Mouse (Mus musculus) c-Kit-negative CD71-positive TER-119-positive erythroid progenitor cells, embryonic 14.5 days (primary cell): ENCODE measurements at regions not wholly inside any gene's neighbourhood (a gene's known extent, or its start where the extent isn't known, plus 50 kb on each side); places are given as distances from the start of the nearest gene placed in this dataset.

ENCODE experiments used
- DNase-seq: peaks from one replicate; pipeline ENCODE4 v3.0.0-alpha.2; 2013; ENCODE audit warnings: low read depth, low spot score

DNA sequence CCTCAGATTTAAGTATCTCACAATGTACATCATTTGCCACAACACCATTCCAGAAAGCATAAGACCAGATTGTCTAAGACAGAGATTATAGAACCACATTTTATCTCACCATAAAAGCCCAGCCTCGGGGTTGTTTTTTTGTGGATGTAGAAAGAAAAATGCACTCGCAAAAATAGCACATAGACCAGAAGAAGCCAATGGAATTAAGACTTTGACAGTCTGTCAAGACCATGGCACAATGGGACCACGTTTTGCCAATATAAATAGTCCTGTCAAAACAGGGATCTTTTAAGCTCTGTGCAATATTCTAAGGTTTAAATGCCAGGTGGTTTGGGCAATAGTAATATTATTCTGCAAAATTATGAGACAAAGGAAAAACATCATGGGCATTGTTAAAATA, 547.3 kb downstream of the Adgrl2 start:
- DNase-seq, result no peak

DNA sequence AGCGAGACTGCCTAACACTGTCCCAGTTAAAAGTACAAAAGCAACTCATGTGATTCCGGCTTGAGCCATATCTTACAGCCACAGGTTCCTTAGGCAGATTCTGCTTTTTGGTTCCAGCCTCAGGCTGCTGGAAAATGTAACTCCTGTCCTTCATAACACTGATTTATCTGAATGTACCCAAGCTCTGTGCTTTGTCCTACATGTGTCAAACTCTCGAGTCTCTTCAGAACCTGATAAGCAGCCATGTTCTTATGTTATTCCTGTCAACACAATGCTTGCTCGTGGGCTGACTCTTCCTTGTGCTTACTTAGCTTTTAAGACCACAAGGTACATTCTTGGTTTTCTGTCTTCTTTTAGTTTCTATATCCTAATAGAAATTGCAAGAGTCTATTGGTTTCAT, 556.3 kb downstream of the Adgrl2 start:
- no peak for DNase-seq

DNA sequence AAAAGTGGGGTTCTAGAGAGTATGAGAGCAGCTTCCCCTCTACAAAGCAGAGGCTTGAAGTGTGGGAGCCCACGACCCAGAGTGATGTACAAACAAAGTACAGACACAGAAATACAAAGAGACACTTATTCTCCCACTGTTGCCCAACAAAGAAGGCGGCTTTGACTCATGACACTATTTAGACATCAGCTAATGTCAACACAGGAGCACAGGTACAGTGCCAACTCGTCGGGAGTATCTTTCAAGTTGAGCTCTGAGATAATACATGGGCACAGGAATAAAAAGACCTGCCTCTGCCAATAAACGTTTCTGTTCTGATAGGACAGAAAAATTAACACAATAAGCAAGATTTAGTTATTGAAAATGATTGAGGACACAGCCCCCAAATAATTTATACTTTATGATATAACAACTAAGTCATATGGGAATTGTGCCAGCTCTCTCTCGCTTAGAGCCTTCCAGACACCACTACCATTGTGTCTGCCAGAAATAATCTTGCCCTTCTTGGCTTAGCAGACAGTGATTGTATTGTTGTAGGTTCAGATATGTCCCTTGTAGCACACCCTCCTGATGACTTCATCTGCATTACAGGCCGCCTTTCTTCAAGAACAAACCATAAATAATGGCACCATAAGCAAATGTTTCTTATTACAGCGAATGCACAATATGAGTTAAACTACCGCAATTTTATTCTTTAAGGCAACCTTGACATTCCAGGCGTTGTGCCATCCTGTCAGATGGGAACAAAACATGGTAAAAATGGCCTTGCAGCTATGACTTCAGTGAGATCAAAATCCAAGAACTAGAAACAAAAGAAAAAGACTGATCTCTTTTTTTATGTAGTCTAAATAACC, 561.1 kb downstream of the Adgrl2 start:
- DNase-seq, result no peak

GRCm38 (mm10) chr3:148424089-148424488, 566.3 kb downstream of the Adgrl2 start:
- DNase-seq, result no peak

- no peak for DNase-seq
These were observed 567.0 kb downstream of the Adgrl2 start for GRCm38 (mm10) chr3:148423383-148423782.

DNA sequence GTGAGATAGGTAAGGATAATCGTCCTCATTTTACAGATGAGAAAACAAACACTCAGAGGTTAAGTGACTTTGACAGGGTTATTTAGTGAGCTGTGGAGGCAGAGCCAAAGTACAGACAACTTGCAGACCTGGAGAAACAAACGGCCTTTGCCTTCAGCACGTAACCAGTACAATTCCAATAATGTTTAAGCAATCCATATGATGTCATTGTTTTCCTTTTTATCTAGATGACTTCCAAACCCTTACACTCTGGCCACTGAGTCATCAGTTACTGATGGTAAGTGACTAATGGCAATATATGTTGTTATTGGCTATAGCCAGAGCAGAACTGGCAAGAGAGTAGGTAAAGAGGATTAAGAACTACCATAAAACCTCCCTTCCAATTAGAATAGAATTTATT, 567.6 kb downstream of the Adgrl2 start:
- no peak for DNase-seq

DNA sequence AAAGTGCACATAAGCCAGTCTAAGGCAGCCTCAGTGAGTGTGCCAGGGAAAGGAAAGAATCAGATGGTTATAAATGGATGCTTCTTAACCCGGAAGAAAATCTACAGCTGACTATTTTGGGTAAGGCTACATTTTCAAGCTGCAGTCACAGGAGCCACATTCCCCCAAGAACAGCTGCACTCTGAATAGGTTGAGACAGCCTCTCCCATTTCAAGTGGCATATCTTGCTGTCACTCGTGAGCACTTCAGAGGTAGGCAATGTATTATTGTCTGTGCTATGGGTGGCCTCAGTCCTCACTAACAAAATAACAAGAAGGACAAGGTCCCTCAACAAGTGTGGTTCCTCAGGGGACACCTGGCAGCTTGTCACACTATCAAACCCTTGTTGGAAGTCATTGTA, 568.1 kb downstream of the Adgrl2 start:
- DNase-seq, result no peak

- no peak for DNase-seq
These were observed 570.1 kb downstream of the Adgrl2 start for GRCm38 (mm10) chr3:148420303-148420702.

- DNase-seq, result no peak
These were observed 570.8 kb downstream of the Adgrl2 start for GRCm38 (mm10) chr3:148419462-148420074.

DNA sequence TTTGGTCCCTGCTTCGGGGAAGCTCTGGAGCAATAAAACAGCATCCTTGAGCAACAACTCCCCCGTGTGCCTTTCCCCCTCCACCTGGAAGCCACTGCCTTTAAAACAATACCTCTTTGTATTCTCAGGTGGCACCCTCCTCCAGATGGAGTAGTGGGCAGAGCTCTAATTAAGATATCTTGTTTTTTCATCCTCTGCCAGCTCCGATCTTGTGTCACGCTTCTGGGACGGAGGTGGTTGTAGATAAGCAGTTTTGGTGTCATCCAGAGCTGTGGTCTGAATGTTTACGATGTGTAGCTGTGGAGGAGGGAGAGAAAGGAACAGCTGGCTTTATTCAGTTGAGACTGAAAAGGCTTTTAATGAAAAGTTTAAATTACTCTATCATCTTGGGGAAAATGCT, 572.3 kb downstream of the Adgrl2 start:
- no peak for DNase-seq

DNA sequence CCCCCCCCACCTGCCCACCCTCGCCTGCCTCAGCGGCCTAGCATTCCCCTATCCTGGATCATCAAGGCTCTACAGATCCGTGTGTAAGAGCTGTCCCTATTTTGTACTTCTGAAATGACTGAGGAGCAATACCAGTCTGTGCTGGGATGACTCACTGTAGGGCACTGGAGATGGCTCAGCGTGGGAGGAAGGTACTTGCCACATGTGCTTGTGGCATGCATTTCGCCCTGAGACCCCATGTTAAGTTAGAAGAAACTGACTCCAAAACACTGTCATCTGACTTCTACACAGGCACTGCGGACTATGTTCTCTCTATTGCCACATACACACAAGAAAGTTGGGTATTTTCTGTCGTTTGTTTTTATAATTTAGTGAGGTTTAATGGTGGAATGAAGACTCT, 574.9 kb downstream of the Adgrl2 start:
- DNase-seq, result no peak

DNA sequence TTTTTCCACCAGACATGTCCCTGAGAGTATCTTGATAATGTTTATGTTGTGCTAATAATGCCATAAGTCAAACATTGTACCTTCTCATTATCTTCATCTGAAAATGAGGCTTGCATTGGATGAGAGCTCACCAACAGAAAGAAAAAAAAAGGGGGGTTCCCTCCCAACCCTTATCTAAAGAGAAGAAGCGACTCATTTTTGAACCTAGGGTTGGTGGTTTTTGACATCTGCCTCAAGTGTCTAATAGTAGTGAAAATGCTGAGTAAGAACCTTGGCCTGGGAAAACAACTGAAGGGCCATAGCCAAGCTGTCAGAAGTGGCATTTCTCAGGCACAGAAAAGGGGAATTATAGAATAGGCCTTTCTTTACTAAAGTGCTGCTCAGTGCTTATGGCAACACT, 577.3 kb downstream of the Adgrl2 start:
- no peak for DNase-seq

GRCm38 (mm10) chr3:148412191-148412590, 578.2 kb downstream of the Adgrl2 start:
- no peak for DNase-seq

DNA sequence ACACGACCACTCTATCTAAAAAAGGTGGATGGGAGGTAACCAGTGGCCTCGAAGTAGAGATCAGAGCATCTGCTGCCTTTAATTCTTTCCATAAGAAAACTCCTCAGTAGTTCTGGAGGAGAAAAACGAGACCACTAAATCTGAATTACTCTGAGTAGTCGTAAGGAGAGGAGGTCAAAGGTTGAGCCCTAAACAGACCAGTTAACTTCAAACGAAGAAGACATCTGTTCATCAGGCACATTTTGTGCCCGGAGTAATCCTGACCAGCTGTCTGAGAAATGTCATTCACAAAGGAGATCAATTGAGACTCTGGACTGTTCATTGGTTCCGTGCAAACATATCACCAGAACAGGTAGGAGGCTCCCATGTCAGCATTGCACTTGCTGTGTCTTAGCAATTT, 592.0 kb downstream of the Adgrl2 start:
- no peak for DNase-seq

DNA sequence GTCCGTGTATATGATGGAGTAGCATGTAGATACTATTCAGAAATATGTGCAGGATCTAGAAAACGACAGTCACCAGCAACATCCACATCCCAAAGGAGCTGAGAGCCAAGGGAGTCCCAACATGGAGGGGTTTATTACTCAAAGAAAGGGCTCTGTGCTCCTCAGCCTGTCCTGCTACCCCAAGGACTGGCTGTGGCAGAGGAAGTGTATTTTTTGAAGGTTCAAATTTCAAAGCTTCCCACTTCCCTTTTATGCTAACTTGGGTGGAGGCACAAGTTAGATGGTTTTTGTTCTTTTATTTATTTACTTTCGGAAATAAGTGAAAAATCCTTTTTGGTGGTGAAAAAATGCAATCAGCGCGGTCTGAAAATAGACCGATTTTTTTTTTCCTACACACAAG, 602.8 kb downstream of the Adgrl2 start:
- DNase-seq, result no peak

GRCm38 (mm10) chr3:148385712-148386111, 604.6 kb downstream of the Adgrl2 start:
- no peak for DNase-seq

DNA sequence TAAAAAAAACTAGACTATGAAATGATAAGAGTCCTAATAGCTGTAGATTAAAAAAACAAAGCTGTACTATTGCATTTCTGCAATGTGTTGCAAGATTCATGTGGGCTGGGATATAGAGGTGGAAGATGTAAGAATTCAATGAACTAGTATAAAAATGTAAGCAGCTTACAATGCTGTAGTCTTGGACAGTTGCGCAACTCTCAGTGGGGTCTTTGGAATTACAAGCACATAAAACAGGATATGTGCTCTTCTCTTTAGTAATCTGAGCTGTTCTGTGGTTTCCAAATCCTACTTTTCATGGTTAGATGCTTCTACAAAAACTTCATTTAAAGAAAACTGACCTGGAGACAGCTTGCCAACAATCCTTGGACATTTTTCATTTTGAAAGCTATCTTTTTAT, 609.3 kb downstream of the Adgrl2 start:
- no peak for DNase-seq

GRCm38 (mm10) chr3:148363331-148363730, 627.0 kb downstream of the Adgrl2 start:
- DNase-seq, result no peak

DNA sequence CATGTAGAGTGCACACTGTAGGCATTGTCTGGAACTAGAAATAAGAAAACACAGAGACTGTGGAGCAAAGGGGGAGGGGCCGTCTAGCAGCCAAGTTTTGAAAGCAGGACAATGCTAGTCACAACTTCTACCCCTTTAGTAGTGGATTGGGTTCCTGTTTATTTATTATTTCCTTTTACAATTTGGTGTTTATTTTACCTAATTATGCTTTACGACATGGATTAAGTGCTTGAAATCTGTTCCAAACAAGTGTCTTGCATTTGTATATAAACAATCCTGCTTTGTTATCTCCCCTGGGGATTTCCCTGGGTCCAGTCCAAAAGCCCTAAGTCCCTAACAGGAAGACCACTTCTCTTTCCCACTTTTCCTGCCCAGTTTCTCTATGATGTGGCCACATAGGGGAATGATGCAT, 627.9 kb downstream of the Adgrl2 start:
- no peak for DNase-seq

- DNase-seq, result no peak
These were observed 646.6 kb downstream of the Adgrl2 start for GRCm38 (mm10) chr3:148343633-148344361.

- no peak for DNase-seq
These were observed 647.1 kb downstream of the Adgrl2 start for GRCm38 (mm10) chr3:148343256-148343632.

DNA sequence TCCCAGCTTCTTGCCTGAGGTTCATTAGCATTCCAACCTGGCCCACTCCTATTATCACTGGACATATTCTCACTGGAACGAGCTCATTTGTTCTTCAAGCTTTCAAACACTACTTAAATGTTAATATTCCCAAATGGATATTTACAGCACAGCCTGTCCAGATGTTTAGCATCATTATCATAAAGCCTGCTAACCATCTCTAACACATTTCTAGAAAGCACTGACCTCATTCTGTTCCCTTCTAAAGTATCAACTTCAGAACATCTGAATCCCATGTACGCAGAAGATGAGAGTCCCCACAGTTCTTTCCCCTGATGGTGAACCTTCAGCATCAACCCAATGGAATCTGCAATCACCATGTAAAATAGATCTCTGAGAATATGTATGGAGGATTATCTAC, 651.1 kb downstream of the Adgrl2 start:
- DNase-seq, result no peak

DNA sequence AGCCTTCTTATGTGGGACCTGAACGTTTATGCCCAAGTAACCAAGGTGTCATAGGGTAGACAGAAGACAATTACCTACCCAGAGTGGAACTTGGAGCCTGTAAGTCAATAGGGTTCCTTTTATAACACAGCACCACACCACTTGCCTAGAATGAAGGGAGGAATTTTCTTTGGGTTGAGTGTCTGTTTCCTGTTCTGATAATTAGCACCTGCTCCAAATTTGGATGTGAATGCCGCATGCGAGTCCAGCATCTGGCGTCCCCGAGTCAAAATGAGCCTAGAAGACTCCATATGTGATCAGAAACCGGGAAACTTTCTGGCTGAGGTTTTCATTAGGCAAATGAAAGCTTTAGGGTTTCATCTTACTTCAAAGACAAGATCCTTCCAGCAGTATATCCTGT, 653.7 kb downstream of the Adgrl2 start:
- no peak for DNase-seq
